ENCODE assay signal across 33 mouse cellular contexts in the genomic region with DNA sequence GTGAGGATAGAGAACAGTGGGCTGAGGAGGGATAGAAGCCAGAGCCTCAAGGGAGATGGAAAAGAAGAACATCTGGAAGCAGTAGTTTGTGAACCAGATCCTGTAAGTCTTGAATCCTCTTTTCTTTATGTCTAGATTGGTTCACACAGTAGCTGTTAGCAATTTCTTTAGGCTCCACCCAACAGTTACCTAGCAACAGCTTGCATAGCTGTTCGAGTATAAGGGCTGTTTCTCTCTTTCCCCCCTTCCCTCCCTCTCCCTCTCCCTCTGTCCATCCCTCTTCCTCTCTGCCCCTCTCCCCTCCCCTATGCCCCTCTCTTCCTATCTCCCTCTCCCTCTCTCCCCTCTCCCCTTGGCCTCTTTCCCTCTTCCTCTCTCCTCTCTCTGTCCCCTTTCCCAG.
DNase-seq lines count a peak whose midpoint lies in the region; ATAC-seq lines count a peak whose summit lies in the region.
"Had no signal": no experiment of that assay in that cellular context is flagged by ENCODE, and none has a peak within 500 bp of the region (broad histone marks: within the 10 kb centered on the region; RNA-seq: fewer than 3 reads in every experiment).

No protein-coding gene starts in this region.

- no peak overlapping the region for H3K9ac ChIP-seq in forebrain, embryonic 13.5 days
- H3K9ac ChIP-seq in forebrain, embryonic 12.5 days, result no peak overlapping the region
- no peak overlapping the region for H3K9ac ChIP-seq in midbrain, embryonic 16.5 days (ENCODE audit: low read depth, low read length)
- no peak overlapping the region for H3K9ac ChIP-seq in midbrain, embryonic 15.5 days
- no peak overlapping the region for H3K9ac ChIP-seq in embryonic facial prominence, embryonic 14.5 days (ENCODE audit: low read depth, low read length)
- H3K9ac ChIP-seq: embryonic facial prominence, embryonic 15.5 days; heart, embryonic 12.5 days; hindbrain, embryonic 14.5 days; intestine, embryonic 15.5 days; limb, embryonic 15.5 days; liver, embryonic 13.5 days; midbrain, embryonic 13.5 days; neural tube, embryonic 12.5 days; stomach, embryonic 15.5 days had no signal

- no peak overlapping the region for H3K4me3 ChIP-seq in forebrain, embryonic 13.5 days
- H3K4me3 ChIP-seq in forebrain, embryonic 12.5 days (replicated peaks), result no peak overlapping the region
- H3K4me3 ChIP-seq in midbrain, embryonic 16.5 days (ENCODE audit: low read depth, low read length), result no peak overlapping the region
- no peak overlapping the region for H3K4me3 ChIP-seq in midbrain, embryonic 15.5 days
- H3K4me3 ChIP-seq in embryonic facial prominence, embryonic 14.5 days (ENCODE audit: low read depth, low read length), result no peak overlapping the region
- H3K4me3 ChIP-seq: embryonic facial prominence, embryonic 15.5 days; gastrocnemius, adult 2 months; heart, adult 2 months; heart, embryonic 12.5 days; intestine, embryonic 15.5 days; layer of hippocampus, adult 2 months; limb, embryonic 15.5 days; liver, embryonic 13.5 days; megakaryocyte, embryonic 14.5 days; midbrain, embryonic 13.5 days; myocyte; neural tube, embryonic 12.5 days; stomach, embryonic 15.5 days had no signal

- H3K4me1 ChIP-seq in forebrain, embryonic 13.5 days, result 0 out of 2 replicates have a peak, but pooled peaks cover 3% of the 10 kb centered on the region
- 0 out of 2 replicates have a peak, but pooled peaks cover 3% of the 10 kb centered on the region for H3K4me1 ChIP-seq in forebrain, embryonic 12.5 days
- no peaks in the 10 kb centered on the region for H3K4me1 ChIP-seq in midbrain, embryonic 16.5 days (ENCODE audit: control insufficient read depth, insufficient read depth, low read length)
- H3K4me1 ChIP-seq in midbrain, embryonic 15.5 days, result no peaks in the 10 kb centered on the region; the same call in 1 of the 2 replicates
- H3K4me1 ChIP-seq in embryonic facial prominence, embryonic 14.5 days (ENCODE audit: control insufficient read depth, insufficient read depth, low read length), result no peaks in the 10 kb centered on the region
- H3K4me1 ChIP-seq: heart, embryonic 12.5 days; intestine, embryonic 15.5 days; limb, embryonic 15.5 days; liver, embryonic 13.5 days; megakaryocyte, embryonic 14.5 days; midbrain, embryonic 13.5 days; neural tube, embryonic 12.5 days; stomach, embryonic 15.5 days had no signal

- H3K36me3 ChIP-seq in forebrain, embryonic 13.5 days (ENCODE audit: poor library complexity, severe bottlenecking), result no peaks in the 10 kb centered on the region
- no peaks in the 10 kb centered on the region for H3K36me3 ChIP-seq in forebrain, embryonic 12.5 days (replicated peaks)
- H3K36me3 ChIP-seq in midbrain, embryonic 16.5 days (ENCODE audit: control insufficient read depth, insufficient read depth, low read length), result no peaks in the 10 kb centered on the region
- no peaks in the 10 kb centered on the region for H3K36me3 ChIP-seq in midbrain, embryonic 15.5 days (replicated peaks)
- no peaks in the 10 kb centered on the region for H3K36me3 ChIP-seq in embryonic facial prominence, embryonic 14.5 days (ENCODE audit: control insufficient read depth, insufficient read depth, low read length)
- H3K36me3 ChIP-seq: embryonic facial prominence, embryonic 15.5 days; heart, embryonic 12.5 days; intestine, embryonic 15.5 days; limb, embryonic 15.5 days; liver, embryonic 13.5 days; midbrain, embryonic 13.5 days; neural tube, embryonic 12.5 days; stomach, embryonic 15.5 days had no signal

- H3K27ac ChIP-seq in forebrain, embryonic 13.5 days, result no peak overlapping the region
- no peak overlapping the region for H3K27ac ChIP-seq in forebrain, embryonic 12.5 days
- H3K27ac ChIP-seq in midbrain, embryonic 16.5 days (ENCODE audit: low read length), result no peak overlapping the region
- no peak overlapping the region for H3K27ac ChIP-seq in midbrain, embryonic 15.5 days
- H3K27ac ChIP-seq in embryonic facial prominence, embryonic 14.5 days (replicated peaks; ENCODE audit: low read depth, low read length), result no peak overlapping the region
- H3K27ac ChIP-seq: embryonic facial prominence, embryonic 15.5 days; gastrocnemius, adult 2 months; heart, adult 2 months; hindbrain, embryonic 14.5 days; intestine, embryonic 15.5 days; layer of hippocampus, adult 2 months; limb, embryonic 15.5 days; liver, embryonic 13.5 days; midbrain, embryonic 13.5 days; neural tube, embryonic 12.5 days; stomach, embryonic 15.5 days had no signal

- DNase-seq in brain, adult 2 months (ENCODE audit: low read depth, low spot score), result peak; percentile 19
- DNase-seq in embryonic facial prominence, embryonic 14.5 days (ENCODE audit: low spot score), result peak; percentile 6
- DNase-seq in layer of hippocampus, adult 9-11 months, result no peak
- no peak for DNase-seq in adrenal gland, adult 2 months
- DNase-seq: adrenal gland, postnatal 10 days; B cell, adult 2 months; cerebellum, adult 11-12 months; cerebellum, postnatal 10 days; gastrocnemius, adult 2 months; heart, adult 2 months; heart, postnatal 4 days; kidney, adult 2 months; kidney, postnatal 36 days; liver, embryonic 13.5 days; lung, adult 18-20 months; lung, postnatal 4 days; right cerebral cortex, postnatal 25 days had no signal

- H3K27me3 ChIP-seq in forebrain, embryonic 13.5 days, result no peaks in the 10 kb centered on the region
- H3K27me3 ChIP-seq in forebrain, embryonic 12.5 days, result no peaks in the 10 kb centered on the region
- no peaks in the 10 kb centered on the region for H3K27me3 ChIP-seq in midbrain, embryonic 16.5 days (ENCODE audit: control insufficient read depth, insufficient read depth, low read depth, low read length)
- H3K27me3 ChIP-seq in midbrain, embryonic 15.5 days (replicated peaks), result no peaks in the 10 kb centered on the region
- H3K27me3 ChIP-seq in embryonic facial prominence, embryonic 14.5 days (replicated peaks; ENCODE audit: control insufficient read depth, insufficient read depth, low read length), result no peaks in the 10 kb centered on the region
- H3K27me3 ChIP-seq: embryonic facial prominence, embryonic 15.5 days; heart, embryonic 12.5 days; intestine, embryonic 15.5 days; limb, embryonic 15.5 days; liver, embryonic 13.5 days; megakaryocyte, embryonic 14.5 days; midbrain, embryonic 13.5 days; neural tube, embryonic 12.5 days; stomach, embryonic 15.5 days had no signal

- H3K9me3 ChIP-seq in forebrain, embryonic 13.5 days (replicated peaks), result no peaks in the 10 kb centered on the region
- no peaks in the 10 kb centered on the region for H3K9me3 ChIP-seq in forebrain, embryonic 12.5 days
- no peaks in the 10 kb centered on the region for H3K9me3 ChIP-seq in midbrain, embryonic 16.5 days (replicated peaks; ENCODE audit: control insufficient read depth, low read length, poor library complexity, severe bottlenecking)
- H3K9me3 ChIP-seq in midbrain, embryonic 15.5 days, result no peaks in the 10 kb centered on the region
- H3K9me3 ChIP-seq in embryonic facial prominence, embryonic 14.5 days (ENCODE audit: control insufficient read depth, low read length), result no peaks in the 10 kb centered on the region
- H3K9me3 ChIP-seq: embryonic facial prominence, embryonic 15.5 days; heart, embryonic 12.5 days; intestine, embryonic 15.5 days; limb, embryonic 15.5 days; liver, embryonic 13.5 days; midbrain, embryonic 13.5 days; neural tube, embryonic 12.5 days; stomach, embryonic 15.5 days had no signal

- ATAC-seq in forebrain, embryonic 13.5 days, result 0 out of 2 replicates have a peak, but pooled peaks have one; percentile 33
- no peak for ATAC-seq in forebrain, embryonic 12.5 days (ENCODE audit: low FRiP score)
- ATAC-seq in midbrain, embryonic 16.5 days, result 0 out of 2 replicates have a peak, but pooled peaks have one; percentile 54
- ATAC-seq in midbrain, embryonic 15.5 days (replicated peaks), result no peak; the same call in 1 of the 2 replicates
- ATAC-seq in embryonic facial prominence, embryonic 14.5 days (ENCODE audit: low read depth), result no peak
- ATAC-seq: intestine, embryonic 15.5 days; lung, postnatal 0 days; midbrain, embryonic 13.5 days had no signal

- WGBS in forebrain, embryonic 13.5 days, result 4% methylated on average over 1 of the region's 1 CpGs
- 17% methylated on average over 1 of the region's 1 CpGs for whole genome bisulfite sequencing in forebrain, embryonic 12.5 days
- WGBS in midbrain, embryonic 16.5 days, result 0% methylated on average over 1 of the region's 1 CpGs
- WGBS in midbrain, embryonic 15.5 days, result 10% methylated on average over 1 of the region's 1 CpGs
- WGBS in embryonic facial prominence, embryonic 14.5 days, result 0% methylated on average over 1 of the region's 1 CpGs

- H3K4me2 ChIP-seq in forebrain, embryonic 13.5 days, result no peak overlapping the region
- H3K4me2 ChIP-seq in forebrain, embryonic 12.5 days, result no peak overlapping the region
- H3K4me2 ChIP-seq in midbrain, embryonic 16.5 days (ENCODE audit: low read length), result no peak overlapping the region
- H3K4me2 ChIP-seq in midbrain, embryonic 15.5 days, result no peak overlapping the region
- H3K4me2 ChIP-seq in embryonic facial prominence, embryonic 14.5 days (ENCODE audit: low read depth, low read length), result no peak overlapping the region
- H3K4me2 ChIP-seq: embryonic facial prominence, embryonic 15.5 days; heart, embryonic 12.5 days; hindbrain, embryonic 14.5 days; intestine, embryonic 15.5 days; limb, embryonic 15.5 days; liver, embryonic 13.5 days; midbrain, embryonic 13.5 days; neural tube, embryonic 12.5 days; stomach, embryonic 15.5 days had no signal

Comparison
In these comparisons a context has a peak if more than half of its experiments do, and no peak if none do; other contexts are left out.
1. ATAC-seq: peak in forebrain, embryonic 13.5 days (single experiment) and midbrain, embryonic 16.5 days (single experiment); none in forebrain, embryonic 12.5 days (single experiment), midbrain, embryonic 15.5 days (single experiment) and embryonic facial prominence, embryonic 14.5 days (single experiment).
2. DNase-seq: peak in brain, adult 2 months (single experiment) and embryonic facial prominence, embryonic 14.5 days (single experiment); none in layer of hippocampus, adult 9-11 months (single experiment) and adrenal gland, adult 2 months (single experiment).